Mouse (Mus musculus) neural tube, embryonic 11.5 days (tissue): ENCODE results near the gene Wfdc6b. TPM values are rescaled to one million over a fixed set of nuclear protein-coding genes. Genes with fewer than 3 reads are reported as not detected.
"Not testable (repeated sequence)": the region's sequence is repeated elsewhere in the genome, so short reads cannot be mapped to it uniquely, and the experiment has no call there.

Source experiments
- ATAC-seq: fragments of 200-750 bp; cut with Nextera tagmentation; 2 replicates; pipeline ENCODE4 v1.8.0; 2017; ENCODE audit warnings: moderate number of reproducible peaks, mild to moderate bottlenecking, moderate TSS enrichment, moderate library complexity; ENCODE audit not compliant: insufficient read depth, low FRiP score, low TSS enrichment
- DNase-seq: peaks from one replicate; pipeline ENCODE4 v3.0.0-alpha.2; 2015; ENCODE audit warnings: low spot score
- H3K27ac ChIP-seq: fragments of 300-500 bp; sonication (generic); 2 replicates; pipeline ENCODE4 v1.5.1; 2014; ENCODE audit warnings: low read depth, mild to moderate bottlenecking, low read length
- H3K27me3 ChIP-seq: fragments of 300-500 bp; sonication (generic); 2 replicates; pipeline ENCODE4 v1.6.1; 2014; ENCODE audit warnings: mild to moderate bottlenecking, low read length, mixed read lengths; ENCODE audit not compliant: control insufficient read depth, insufficient read depth
- H3K36me3 ChIP-seq: fragments of 300-500 bp; sonication (generic); 2 replicates; pipeline ENCODE4 v1.6.1; 2014; ENCODE audit warnings: mild to moderate bottlenecking, low read length, moderate library complexity, mixed read lengths; ENCODE audit not compliant: control insufficient read depth, insufficient read depth
- H3K4me1 ChIP-seq: fragments of 300-500 bp; sonication (generic); 2 replicates; pipeline ENCODE4 v1.6.1; 2014; ENCODE audit warnings: low read length, mixed read lengths; ENCODE audit not compliant: control insufficient read depth, insufficient read depth
- H3K4me2 ChIP-seq: fragments of 300-500 bp; sonication (generic); 2 replicates; pipeline ENCODE4 v1.6.1; 2014; ENCODE audit warnings: low read depth, mild to moderate bottlenecking, moderate library complexity
- H3K4me3 ChIP-seq: fragments of 300-500 bp; sonication (generic); 2 replicates; pipeline ENCODE4 v1.5.1; 2014; ENCODE audit warnings: low read depth, low read length
- H3K9ac ChIP-seq: fragments of 300-500 bp; sonication (generic); 2 replicates; pipeline ENCODE4 v1.6.1; 2014; ENCODE audit warnings: mild to moderate bottlenecking, low read length
- H3K9me3 ChIP-seq: fragments of 300-500 bp; sonication (generic); 2 replicates; pipeline ENCODE4 v1.6.1; 2016; ENCODE audit warnings: low read length; ENCODE audit not compliant: control insufficient read depth
- WGBS: fragments of 180-500 bp; shearing (Covaris S2); extraction: QIAGEN DNeasy Blood & Tissue Kit; methylation state at CpG from one replicate; pipeline ENCODE4 v1.1.7; 2014; 5-methylcytosine and 5-hydroxymethylcytosine counted together
- polyA plus RNA-seq: library from polyadenylated mRNA; unstranded; fragments of >200 nt; fragmentation: Nextera tagmentation; extraction: Ambion mirVana; gene quantifications from 2 replicates; pipeline ENCODE4 v1.2.1, GENCODE M21; 2014

The Wfdc6b gene
- polyA plus RNA-seq, result not detected in 2 replicates

- 74% methylated on average over 8 of the region's 8 CpGs for WGBS
- H3K4me1 ChIP-seq, ATAC-seq, H3K36me3 ChIP-seq, H3K4me2 ChIP-seq, DNase-seq, H3K27ac ChIP-seq, H3K9me3 ChIP-seq, H3K4me3 ChIP-seq, H3K27me3 ChIP-seq, H3K9ac ChIP-seq: not testable (repeated sequence)
Observed at GRCm38 (mm10) chr2:164613471-164613870, at the start of gene Wfdc6b, which contains the start of gene Wfdc8. Gene Wfdc6b, plus strand, starts transcription at chr2:164613522. Gene Wfdc8, minus strand, starts transcription at chr2:164613626.

DNA sequence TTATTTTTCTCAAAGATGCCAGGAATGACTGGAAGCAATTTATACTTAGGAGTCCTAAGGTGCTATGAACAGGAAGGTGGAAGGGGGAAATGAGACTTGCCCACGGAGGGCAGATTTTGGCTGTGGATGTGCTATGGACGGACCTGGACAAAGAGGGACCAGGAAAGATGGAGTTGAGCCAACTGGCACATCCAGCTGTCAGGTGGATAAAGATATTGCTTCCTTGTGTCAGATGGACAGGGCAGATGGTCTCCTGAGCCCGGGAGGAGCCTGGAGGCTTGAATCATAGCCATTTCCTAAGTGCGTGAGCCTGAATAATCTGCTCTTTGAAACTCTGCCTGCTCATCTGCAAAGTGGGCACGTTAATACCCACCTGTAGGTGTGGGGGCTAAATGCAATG, 49.0 kb upstream of the Wfdc6b start:
- Histone ChIP-seq H3K4me3 (no peak overlapping the region), H3K4me2 (no peak overlapping the region), H3K27ac (no peak overlapping the region), H3K36me3 (no peaks in the 10 kb centered on the region), H3K27me3 (0 out of 2 replicates have a peak, but pooled peaks cover 8% of the 10 kb centered on the region), H3K9ac (no peak overlapping the region), H3K9me3 (no peaks in the 10 kb centered on the region), H3K4me1 (0 out of 2 replicates have a peak, but pooled peaks cover 3% of the 10 kb centered on the region)
- DNase-seq (no peak), ATAC-seq (no peak)
- WGBS, result 75% methylated on average over 5 of the region's 5 CpGs

GRCm38 (mm10) chr2:164566997-164567396, 46.3 kb upstream of the Wfdc6b start:
- ATAC-seq, result no peak
- Histone ChIP-seq H3K27ac (no peak overlapping the region), H3K27me3 (0 out of 2 replicates have a peak, but pooled peaks cover 8% of the 10 kb centered on the region), H3K9me3 (no peaks in the 10 kb centered on the region), H3K36me3 (no peaks in the 10 kb centered on the region), H3K9ac (no peak overlapping the region), H3K4me2 (no peak overlapping the region), H3K4me1 (0 out of 2 replicates have a peak, but pooled peaks cover 3% of the 10 kb centered on the region), H3K4me3 (no peak overlapping the region)
- 92% methylated on average over 2 of the region's 2 CpGs for WGBS
- DNase-seq, result no peak

GRCm38 (mm10) chr2:164567460-164567859, 45.9 kb upstream of the Wfdc6b start:
- H3K4me2 ChIP-seq, result no peak overlapping the region
- H3K36me3 ChIP-seq, result no peaks in the 10 kb centered on the region
- 95% methylated on average over 5 of the region's 5 CpGs for WGBS
- H3K4me3 ChIP-seq, result no peak overlapping the region
- no peak overlapping the region for H3K9ac ChIP-seq
- ATAC-seq, result no peak
- no peak for DNase-seq
- no peaks in the 10 kb centered on the region for H3K9me3 ChIP-seq
- 0 out of 2 replicates have a peak, but pooled peaks cover 3% of the 10 kb centered on the region for H3K4me1 ChIP-seq
- 0 out of 2 replicates have a peak, but pooled peaks cover 5% of the 10 kb centered on the region for H3K27me3 ChIP-seq
- H3K27ac ChIP-seq, result no peak overlapping the region

DNA sequence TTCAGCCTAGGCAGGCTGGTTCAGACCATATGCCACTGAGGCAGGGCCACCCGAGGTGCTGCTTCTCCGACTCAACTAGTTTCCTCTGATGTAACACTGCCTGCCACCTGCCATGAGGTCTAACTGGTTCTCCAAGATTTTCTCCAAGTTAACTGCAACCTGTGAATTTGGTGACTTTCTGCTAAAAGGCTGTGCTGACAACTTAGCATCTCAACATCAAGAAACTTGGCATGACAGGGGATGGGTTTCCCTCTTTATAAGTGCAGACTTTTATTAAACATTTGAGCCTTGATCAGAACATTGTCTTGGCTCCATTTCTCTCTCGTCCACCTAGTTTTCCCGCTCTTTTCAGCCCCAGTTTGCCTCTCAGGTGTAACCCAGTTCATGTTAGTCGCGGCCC, 40.0 kb upstream of the Wfdc6b start, which contains the start of gene Spint3:
Gene Spint3, minus strand, starts transcription at position 101 of the 400 bp plus-strand sequence.
- H3K4me1 ChIP-seq, H3K36me3 ChIP-seq, ATAC-seq, H3K27me3 ChIP-seq, H3K4me3 ChIP-seq, H3K4me2 ChIP-seq, H3K9me3 ChIP-seq, H3K27ac ChIP-seq, H3K9ac ChIP-seq, DNase-seq: not testable (repeated sequence)
- WGBS, result 79% methylated on average over 6 of the region's 6 CpGs

- not testable (repeated sequence) for H3K27me3 ChIP-seq, H3K4me3 ChIP-seq, ATAC-seq, H3K4me1 ChIP-seq, H3K27ac ChIP-seq, H3K9ac ChIP-seq, H3K4me2 ChIP-seq, H3K9me3 ChIP-seq, DNase-seq, H3K36me3 ChIP-seq
- WGBS, result 76% methylated on average over 13 of the region's 13 CpGs
Observed at GRCm38 (mm10) chr2:164585025-164585725, 28.1 kb upstream of the Wfdc6b start, which contains the start of gene Wfdc6a. Gene Wfdc6a, minus strand, starts transcription at chr2:164585447.

DNA sequence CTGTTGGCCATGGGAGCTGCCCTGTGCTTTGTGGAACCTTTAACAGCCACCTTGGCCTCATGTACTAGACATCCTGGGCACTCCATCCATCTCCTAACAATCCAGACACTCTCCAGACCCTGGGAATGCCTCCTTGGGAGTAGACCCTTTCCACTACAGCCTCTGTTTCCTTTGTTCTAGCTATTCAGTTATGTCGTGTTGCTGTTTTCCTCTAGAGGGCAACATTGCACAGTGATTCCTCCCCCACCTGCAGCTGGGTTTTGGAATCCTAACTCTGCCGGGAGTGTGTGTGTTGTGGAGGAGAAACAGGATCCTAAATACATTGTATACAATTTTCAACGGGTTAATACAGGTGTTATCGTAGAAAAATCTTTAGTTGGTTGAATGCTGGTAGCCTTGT, 21.3 kb upstream of the Wfdc6b start:
- no peak overlapping the region for H3K4me2 ChIP-seq
- H3K4me3 ChIP-seq, result no peak overlapping the region
- ATAC-seq (no peak), DNase-seq (peak; percentile 44)
- 11% methylated on average over 4 of the region's 4 CpGs for WGBS
- H3K4me1 ChIP-seq, result no peaks in the 10 kb centered on the region; the same call in 1 of the 2 replicates
- no peak overlapping the region for H3K27ac ChIP-seq
- H3K36me3 ChIP-seq, result no peaks in the 10 kb centered on the region
- no peak overlapping the region for H3K9ac ChIP-seq
- no peaks in the 10 kb centered on the region for H3K27me3 ChIP-seq
- no peaks in the 10 kb centered on the region for H3K9me3 ChIP-seq

DNA sequence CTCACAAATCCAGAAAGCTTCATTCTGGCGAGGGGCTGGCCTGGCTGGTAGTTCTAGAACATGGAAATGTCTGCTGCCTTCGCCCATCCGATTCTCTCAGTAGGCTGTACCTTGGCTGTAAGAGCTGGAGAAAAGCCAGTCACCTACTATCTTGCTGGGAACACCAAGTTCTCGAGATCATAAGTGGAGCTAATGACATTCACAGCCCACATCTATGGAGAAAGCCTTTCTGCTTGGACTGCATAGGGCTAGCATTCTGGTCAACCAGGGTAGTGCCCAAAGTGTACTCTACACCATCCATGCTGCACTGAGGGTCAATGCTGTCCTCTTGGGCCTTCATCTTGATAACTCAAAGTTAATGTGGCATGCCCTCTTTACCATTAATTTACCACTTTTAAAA, 19.8 kb upstream of the Wfdc6b start, which contains the start of gene Eppin:
Gene Eppin, minus strand, starts transcription at position 101 of the 400 bp plus-strand sequence.
- WGBS, result 83% methylated on average over 4 of the region's 4 CpGs
- H3K9me3 ChIP-seq, result no peaks in the 10 kb centered on the region
- H3K4me3 ChIP-seq, result no peak within 1 kb of the TSS
- no peaks in the 10 kb centered on the region for H3K27me3 ChIP-seq
- DNase-seq (no peak), ATAC-seq (no peak)
- H3K36me3 ChIP-seq, result no peaks in the 10 kb centered on the region
- no peak within 1 kb of the TSS for H3K4me2 ChIP-seq
- H3K4me1 ChIP-seq, result no peaks in the 10 kb centered on the region
- no peak within 1 kb of the TSS for H3K27ac ChIP-seq
- H3K9ac ChIP-seq, result no peak within 1 kb of the TSS

DNA sequence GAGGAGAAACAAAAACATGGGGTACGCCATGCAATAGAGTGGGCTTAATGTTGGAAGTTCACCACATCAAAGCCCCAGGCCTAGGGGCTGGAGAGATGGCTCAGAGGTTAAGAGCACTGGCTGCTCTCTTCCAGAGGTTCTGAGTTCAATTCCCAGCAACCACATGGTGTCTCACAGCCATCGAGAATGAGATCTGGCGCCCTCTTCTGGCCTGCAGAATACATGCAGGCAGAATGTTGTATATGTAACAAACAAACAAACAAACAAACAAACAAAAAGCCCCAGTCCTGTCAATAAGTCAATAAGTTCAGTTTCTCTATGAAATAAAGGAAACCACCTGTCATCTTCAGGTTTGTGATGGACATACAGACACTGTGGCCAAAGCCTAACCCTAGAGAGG, 13.1 kb upstream of the Wfdc6b start:
- Histone ChIP-seq H3K9me3 (no peaks in the 10 kb centered on the region; the same call in 1 of the 2 replicates), H3K4me1 (no peaks in the 10 kb centered on the region), H3K4me3 (no peak overlapping the region), H3K27ac (no peak overlapping the region), H3K4me2 (no peak overlapping the region), H3K9ac (no peak overlapping the region), H3K36me3 (no peaks in the 10 kb centered on the region), H3K27me3 (no peaks in the 10 kb centered on the region)
- 64% methylated on average over 3 of the region's 3 CpGs for WGBS
- no peak for DNase-seq
- ATAC-seq, result no peak
